Mouse (Mus musculus) midbrain, embryonic 16.5 days (tissue): ENCODE measurements around the gene Apobr. TPM values are rescaled to one million over a fixed set of nuclear protein-coding genes. Genes with fewer than 3 reads are reported as not detected.
A peak's percentile ranks its signal among the peaks of the same experiment; 100 is the strongest.

Source experiments
- ATAC-seq: fragments of 200-750 bp; cut with Nextera tagmentation; 2 replicates; pipeline ENCODE4 v1.8.0; 2017; ENCODE audit warnings: moderate TSS enrichment
- H3K27ac ChIP-seq: fragments of 300-500 bp; sonication (generic); 2 replicates; pipeline ENCODE4 v1.5.1; 2014; ENCODE audit warnings: mild to moderate bottlenecking, low read length, mixed read lengths
- H3K27me3 ChIP-seq: fragments of 300-500 bp; sonication (generic); 2 replicates; pipeline ENCODE4 v1.6.1; 2014; ENCODE audit warnings: low read depth, low read length, mixed read lengths; ENCODE audit not compliant: control insufficient read depth, insufficient read depth
- H3K36me3 ChIP-seq: fragments of 300-500 bp; sonication (generic); 2 replicates; pipeline ENCODE4 v1.6.1; 2014; ENCODE audit warnings: mild to moderate bottlenecking, low read length, moderate library complexity, mixed read lengths; ENCODE audit not compliant: control insufficient read depth, insufficient read depth
- H3K4me1 ChIP-seq: fragments of 300-500 bp; sonication (generic); 2 replicates; pipeline ENCODE4 v1.6.1; 2014; ENCODE audit warnings: mild to moderate bottlenecking, low read length, mixed read lengths; ENCODE audit not compliant: control insufficient read depth, insufficient read depth
- H3K4me2 ChIP-seq: fragments of 300-500 bp; sonication (generic); 2 replicates; pipeline ENCODE4 v1.6.1; 2014; ENCODE audit warnings: mild to moderate bottlenecking, low read length, mixed read lengths
- H3K4me3 ChIP-seq: fragments of 300-500 bp; sonication (generic); 2 replicates; pipeline ENCODE4 v1.5.1; 2014; ENCODE audit warnings: low read depth, mild to moderate bottlenecking, low read length, moderate library complexity, mixed read lengths
- H3K9ac ChIP-seq: fragments of 300-500 bp; sonication (generic); 2 replicates; pipeline ENCODE4 v1.6.1; 2014; ENCODE audit warnings: low read depth, low read length, mixed read lengths
- H3K9me3 ChIP-seq: fragments of 300-500 bp; sonication (generic); replicated peaks from 2 replicates; pipeline ENCODE4 v1.6.1; 2014; ENCODE audit warnings: mild to moderate bottlenecking, low read length, mixed read lengths; ENCODE audit not compliant: control insufficient read depth, poor library complexity, severe bottlenecking
- WGBS: fragments of 180-500 bp; shearing (Covaris S2); extraction: QIAGEN DNeasy Blood & Tissue Kit; methylation state at CpG from one replicate; pipeline ENCODE4 v1.1.7; 2014; 5-methylcytosine and 5-hydroxymethylcytosine counted together
- polyA plus RNA-seq: library from polyadenylated mRNA; unstranded; fragments of >200 nt; fragmentation: Nextera tagmentation; extraction: Ambion mirVana; gene quantifications from 2 replicates; pipeline ENCODE4 v1.2.1, GENCODE M21; 2015

Gene Apobr
- polyA plus RNA-seq, 1 experiment from 2014 or later, result 0.31 TPM

DNA sequence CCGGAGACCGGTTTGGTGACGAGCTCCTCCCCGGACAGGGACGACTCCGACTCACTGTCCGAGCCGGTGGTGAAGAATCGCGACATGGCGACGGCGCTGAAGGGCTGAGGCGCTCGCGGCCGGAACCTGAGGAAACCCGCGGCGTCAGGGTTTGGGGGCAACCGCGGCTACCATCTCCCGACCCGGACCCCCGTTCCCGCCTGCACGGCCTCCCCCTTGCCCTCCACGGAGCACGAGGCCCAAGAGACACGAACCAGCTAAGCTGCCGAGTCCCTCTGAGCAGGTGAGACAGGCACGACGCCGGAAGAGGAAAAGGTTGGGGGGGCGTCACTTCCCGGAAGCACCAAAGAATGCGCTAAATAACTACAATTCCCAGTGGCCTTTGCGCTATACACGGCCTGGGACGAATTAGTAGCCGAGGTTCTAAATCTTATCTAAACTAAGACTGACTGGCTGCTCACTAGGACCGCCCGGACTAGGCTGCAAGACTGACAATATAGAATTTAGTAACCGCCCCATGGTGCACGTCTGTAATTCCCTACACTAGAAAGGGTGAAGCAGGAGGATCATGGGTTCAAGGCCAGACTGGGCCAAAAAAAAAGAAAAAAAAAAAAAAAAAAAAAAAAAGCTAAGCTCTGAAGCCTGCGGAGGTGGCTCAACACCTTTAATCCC lies 18.5 kb upstream of the Apobr start, which contains the start of gene Eif3c:
Gene Eif3c (minus strand): TSS at position 318 of the 672 bp plus-strand sequence.
- H3K4me2 ChIP-seq, result peak within 1 kb of the TSS; percentile 93

GRCm38 (mm10) chr7:126576946-126577345 lies 7.8 kb upstream of the Apobr start:
- H3K27ac ChIP-seq, result no peak overlapping the region
- peaks cover 10% of the 10 kb centered on the region for H3K4me1 ChIP-seq
- WGBS, result 51% methylated on average over 8 of the region's 8 CpGs
- no peak overlapping the region for H3K4me3 ChIP-seq
- no peaks in the 10 kb centered on the region for H3K9me3 ChIP-seq
- ATAC-seq, result no peak
- H3K4me2 ChIP-seq, result no peak overlapping the region
- peaks cover 11% of the 10 kb centered on the region for H3K36me3 ChIP-seq
- no peak overlapping the region for H3K9ac ChIP-seq
- no peaks in the 10 kb centered on the region for H3K27me3 ChIP-seq

More for the DNA sequence above, 18.5 kb upstream of the Apobr start, which contains the start of gene Eif3c:
- peak; percentile 97 for ATAC-seq
- H3K4me3 ChIP-seq, result peak within 1 kb of the TSS; percentile 98
- peak within 1 kb of the TSS; percentile 88 for H3K9ac ChIP-seq
- H3K36me3 ChIP-seq, result peaks cover 20% of the 10 kb centered on the region
- H3K27me3 ChIP-seq, result no peaks in the 10 kb centered on the region
- under 1% methylated on average over 46 of the region's 46 CpGs for WGBS
- peaks cover 8% of the 10 kb centered on the region for H3K4me1 ChIP-seq
- peak within 1 kb of the TSS; percentile 81 for H3K27ac ChIP-seq
- H3K9me3 ChIP-seq, result no peaks in the 10 kb centered on the region

DNA sequence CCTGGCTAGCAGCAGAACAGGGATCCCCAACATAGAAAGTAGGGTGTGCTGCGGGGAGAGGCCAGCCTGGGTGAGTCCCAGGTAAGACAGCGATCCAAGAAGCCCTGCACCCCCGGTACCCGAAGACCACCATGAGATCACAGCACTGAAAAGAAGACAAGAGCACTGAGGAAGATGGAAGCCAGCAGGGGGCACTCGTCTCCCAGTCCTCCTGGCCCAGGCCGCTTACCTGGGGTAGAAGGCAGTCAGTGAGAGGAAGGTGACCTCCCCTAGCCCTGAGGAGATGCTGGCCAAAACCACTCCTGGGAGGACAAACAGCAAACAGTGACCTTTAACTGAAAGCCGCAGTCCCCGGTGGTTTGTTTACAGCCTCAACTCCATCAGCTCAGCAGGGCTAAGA lies 5.6 kb upstream of the Apobr start:
- 61% methylated on average over 8 of the region's 8 CpGs for WGBS
- Histone ChIP-seq H3K4me2 (no peak overlapping the region), H3K36me3 (peaks cover 8% of the 10 kb centered on the region; the same call in 1 of the 2 replicates), H3K9ac (no peak overlapping the region), H3K9me3 (no peaks in the 10 kb centered on the region), H3K27me3 (no peaks in the 10 kb centered on the region), H3K27ac (no peak overlapping the region), H3K4me3 (no peak overlapping the region), H3K4me1 (peaks cover 16% of the 10 kb centered on the region)
- ATAC-seq, result no peak

DNA sequence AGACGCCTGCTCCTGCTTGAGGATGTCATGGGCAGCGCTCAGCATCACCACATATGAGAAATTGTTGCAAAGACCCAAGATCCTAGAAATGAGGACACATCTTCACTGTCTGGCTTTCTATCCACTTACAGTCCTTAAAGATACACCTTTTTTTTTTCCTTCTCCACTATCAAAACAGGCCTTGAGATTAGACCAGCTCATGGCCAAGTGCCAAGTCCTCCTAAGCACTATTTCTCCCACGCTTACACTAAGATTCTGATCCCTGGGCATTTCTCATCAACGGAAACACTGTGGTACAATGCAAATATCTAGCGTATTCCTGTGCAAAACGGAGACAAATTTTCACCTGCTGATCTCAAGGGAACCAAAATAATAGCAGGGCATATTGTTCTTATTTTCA lies 3.1 kb upstream of the Apobr start:
- H3K4me1 ChIP-seq, result peaks cover 16% of the 10 kb centered on the region
- H3K9me3 ChIP-seq, result no peaks in the 10 kb centered on the region
- no peak overlapping the region for H3K4me3 ChIP-seq
- WGBS, result 81% methylated on average over 6 of the region's 6 CpGs
- H3K9ac ChIP-seq, result no peak overlapping the region
- no peak for ATAC-seq
- H3K27ac ChIP-seq, result no peak overlapping the region
- no peaks in the 10 kb centered on the region for H3K36me3 ChIP-seq
- H3K27me3 ChIP-seq, result no peaks in the 10 kb centered on the region
- peak overlapping the region; percentile 18; the same call in 1 of the 2 replicates for H3K4me2 ChIP-seq

- Histone ChIP-seq H3K4me1 (peaks cover 16% of the 10 kb centered on the region), H3K36me3 (no peaks in the 10 kb centered on the region), H3K9me3 (no peaks in the 10 kb centered on the region), H3K27me3 (no peaks in the 10 kb centered on the region; the same call in 1 of the 2 replicates), H3K4me2 (peak overlapping the region; percentile 93), H3K27ac (peak overlapping the region; percentile 78; the same call in 1 of the 2 replicates), H3K4me3 (peak overlapping the region; percentile 45), H3K9ac (peak overlapping the region; percentile 69)
- peak; percentile 68 for ATAC-seq
- 1% methylated on average over 20 of the region's 20 CpGs for whole genome bisulfite sequencing
These were observed 2.0 kb upstream of the Apobr start for GRCm38 (mm10) chr7:126582759-126583158.

- Histone ChIP-seq H3K4me1 (peaks cover 16% of the 10 kb centered on the region), H3K27me3 (no peaks in the 10 kb centered on the region; the same call in 1 of the 2 replicates), H3K4me3 (peak overlapping the region; percentile 45), H3K27ac (peak overlapping the region; percentile 78), H3K9me3 (no peaks in the 10 kb centered on the region), H3K9ac (peak overlapping the region; percentile 69), H3K36me3 (no peaks in the 10 kb centered on the region), H3K4me2 (peak overlapping the region; percentile 93)
- 0% methylated on average over 22 of the region's 22 CpGs for WGBS
- ATAC-seq, result peak; percentile 88
These were observed 1.5 kb upstream of the Apobr start for GRCm38 (mm10) chr7:126583251-126583709.

GRCm38 (mm10) chr7:126583761-126584160 lies 981 bp upstream of the Apobr start:
- Histone ChIP-seq H3K27ac (peak overlapping the region; percentile 78), H3K4me1 (peaks cover 16% of the 10 kb centered on the region), H3K4me2 (peak overlapping the region; percentile 93), H3K9me3 (no peaks in the 10 kb centered on the region), H3K36me3 (no peaks in the 10 kb centered on the region), H3K27me3 (no peaks in the 10 kb centered on the region; the same call in 1 of the 2 replicates), H3K4me3 (peak overlapping the region; percentile 45), H3K9ac (peak overlapping the region; percentile 69; the same call in 1 of the 2 replicates)
- 61% methylated on average over 6 of the region's 6 CpGs for WGBS
- ATAC-seq, result no peak

GRCm38 (mm10) chr7:126585717-126586116 lies 975 bp downstream of the Apobr start, which contains the start of gene Cln3:
Gene Cln3 (minus strand): TSS chr7:126585817.
- ATAC-seq, result no peak
- 80% methylated on average over 6 of the region's 6 CpGs for WGBS
- Histone ChIP-seq H3K4me1 (peaks cover 14% of the 10 kb centered on the region), H3K9ac (no peak within 1 kb of the TSS), H3K27ac (no peak within 1 kb of the TSS), H3K4me2 (no peak within 1 kb of the TSS), H3K9me3 (no peaks in the 10 kb centered on the region), H3K4me3 (no peak within 1 kb of the TSS), H3K27me3 (no peaks in the 10 kb centered on the region; the same call in 1 of the 2 replicates), H3K36me3 (no peaks in the 10 kb centered on the region)

DNA sequence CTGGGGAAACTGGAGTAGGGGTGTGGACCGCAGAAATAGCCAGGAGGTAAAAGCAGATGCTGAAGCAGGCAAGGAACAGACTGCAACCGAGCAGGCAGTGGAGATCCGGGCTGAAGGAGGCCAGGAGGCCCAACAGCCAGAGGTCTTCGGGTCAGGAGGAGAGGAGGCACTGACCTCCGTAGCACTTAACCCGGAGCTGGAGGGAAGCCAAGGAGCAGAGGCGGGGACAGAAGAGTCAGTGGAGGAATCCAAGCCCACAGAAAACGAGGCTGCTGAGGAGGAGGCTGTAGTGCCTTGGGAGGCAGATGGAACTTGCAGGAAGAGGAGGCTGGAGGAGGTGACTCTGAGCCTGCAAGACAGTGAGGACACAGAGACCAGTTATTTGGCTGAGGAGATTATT lies 2.1 kb downstream of the Apobr start:
- H3K9ac ChIP-seq, result no peak overlapping the region
- no peaks in the 10 kb centered on the region for H3K9me3 ChIP-seq
- H3K4me2 ChIP-seq, result no peak overlapping the region
- H3K36me3 ChIP-seq, result no peaks in the 10 kb centered on the region
- H3K27ac ChIP-seq, result no peak overlapping the region
- WGBS, result 74% methylated on average over 8 of the region's 8 CpGs
- no peak for ATAC-seq
- H3K4me1 ChIP-seq, result peaks cover 8% of the 10 kb centered on the region
- no peak overlapping the region for H3K4me3 ChIP-seq
- no peaks in the 10 kb centered on the region; the same call in 1 of the 2 replicates for H3K27me3 ChIP-seq
